Mouse (Mus musculus) stomach, postnatal 0 days (tissue): ENCODE data around the gene Mapk14. TPM values are rescaled to one million over a fixed set of nuclear protein-coding genes. Genes with fewer than 3 reads are reported as not detected.
A peak's percentile ranks its signal among the peaks of the same experiment; 100 is the strongest.

ENCODE experiments used
- ATAC-seq: fragments of 200-750 bp; cut with Nextera tagmentation; 2 replicates; pipeline ENCODE4 v1.8.0; 2017; ENCODE audit not compliant: low FRiP score, low TSS enrichment
- DNase-seq: peaks from one replicate; pipeline ENCODE4 v3.0.0-alpha.2; 2016; ENCODE audit warnings: low spot score
- H3K27ac ChIP-seq: fragments of 300-500 bp; sonication (generic); replicated peaks from 2 replicates; pipeline ENCODE4 v1.5.1; 2014; ENCODE audit warnings: mild to moderate bottlenecking, control low read depth
- H3K27me3 ChIP-seq: fragments of 300-500 bp; sonication (generic); 2 replicates; pipeline ENCODE4 v1.6.1; 2014; ENCODE audit warnings: low read length; ENCODE audit not compliant: control insufficient read depth, insufficient read depth
- H3K36me3 ChIP-seq: fragments of 300-500 bp; sonication (generic); 2 replicates; pipeline ENCODE4 v1.6.1; 2014; ENCODE audit warnings: low read length, mixed read lengths; ENCODE audit not compliant: control insufficient read depth, insufficient read depth
- H3K4me1 ChIP-seq: fragments of 300-500 bp; sonication (generic); replicated peaks from 2 replicates; pipeline ENCODE4 v1.6.1; 2014; ENCODE audit warnings: antibody characterized with exemption; ENCODE audit not compliant: control insufficient read depth, insufficient read depth
- H3K4me2 ChIP-seq: fragments of 300-500 bp; sonication (generic); replicated peaks from 2 replicates; pipeline ENCODE4 v1.6.1; 2014; ENCODE audit warnings: low read depth, mild to moderate bottlenecking, control low read depth, moderate library complexity
- H3K4me3 ChIP-seq: fragments of 300-500 bp; sonication (generic); 2 replicates; pipeline ENCODE4 v1.5.1; 2014; ENCODE audit warnings: low read depth, low read length, control low read depth
- H3K9ac ChIP-seq: fragments of 300-500 bp; sonication (generic); 2 replicates; pipeline ENCODE4 v1.6.1; 2014; ENCODE audit warnings: mild to moderate bottlenecking, low read length, control low read depth, mixed read lengths
- H3K9me3 ChIP-seq: fragments of 300-500 bp; sonication (generic); 2 replicates; pipeline ENCODE4 v1.6.1; 2016; ENCODE audit warnings: low read length; ENCODE audit not compliant: control insufficient read depth
- CTCF ChIP-seq: IDR thresholded peaks from 2 replicates; pipeline ENCODE4 v1.5.1; 2016; ENCODE audit warnings: antibody characterized with exemption, low read depth, mild to moderate bottlenecking, moderate library complexity
- EP300 ChIP-seq: optimal IDR thresholded peaks from 2 replicates; pipeline ENCODE3; 2016; ENCODE audit warnings: antibody characterized with exemption
- WGBS: fragments of 180-500 bp; shearing (Covaris S2); extraction: QIAGEN DNeasy Blood & Tissue Kit; methylation state at CpG from one replicate; pipeline ENCODE4 v1.1.7; 2014; 5-methylcytosine and 5-hydroxymethylcytosine counted together
- polyA plus RNA-seq: library from polyadenylated mRNA; unstranded; fragments of >200 nt; fragmentation: Nextera tagmentation; extraction: Ambion mirVana; gene quantifications from 2 replicates; pipeline ENCODE4 v1.2.1, GENCODE M21; 2015

Mapk14 gene
- polyA plus RNA-seq, 1 experiment from 2014 or later: 31.4 TPM

- H3K27me3 ChIP-seq: no peaks in the 10 kb centered on the region
- ATAC-seq (no peak), DNase-seq (no peak)
- H3K4me3 ChIP-seq: no peak overlapping the region
- H3K27ac ChIP-seq: no peak overlapping the region
- no peaks in the 10 kb centered on the region for H3K9me3 ChIP-seq
- H3K4me1 ChIP-seq: peaks cover 7% of the 10 kb centered on the region
- no peak overlapping the region for H3K9ac ChIP-seq
- TF ChIP-seq CTCF: no peak
- TF ChIP-seq EP300: no peak
- 86% methylated on average over 4 of the region's 4 CpGs for WGBS
- H3K4me2 ChIP-seq: no peak overlapping the region
- H3K36me3 ChIP-seq: no peaks in the 10 kb centered on the region
Measured at GRCm38 (mm10) chr17:28701171-28701570, 10.0 kb downstream of the Mapk14 start.

DNA sequence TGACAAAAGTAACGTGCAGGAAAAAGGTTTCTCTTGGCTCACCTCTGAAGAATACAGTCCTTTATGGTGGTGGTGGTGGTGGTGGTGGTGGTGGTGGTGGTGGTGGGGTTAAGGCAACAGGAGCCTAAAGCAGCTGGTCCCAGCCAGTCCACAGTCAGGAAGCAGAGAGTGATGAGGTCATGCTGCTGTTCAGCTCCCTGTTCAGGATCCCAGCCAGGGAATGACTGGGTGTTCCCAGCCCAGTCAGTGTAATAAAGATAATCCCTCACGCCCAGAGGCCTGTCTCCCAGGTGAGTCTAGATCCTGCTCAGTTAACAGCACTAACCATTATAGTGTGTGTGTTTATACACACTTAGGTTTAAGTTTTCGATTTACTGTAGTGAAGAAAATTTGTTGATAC, 10.6 kb downstream of the Mapk14 start:
- Histone ChIP-seq H3K4me2 (no peak overlapping the region), H3K9me3 (no peaks in the 10 kb centered on the region)

DNA sequence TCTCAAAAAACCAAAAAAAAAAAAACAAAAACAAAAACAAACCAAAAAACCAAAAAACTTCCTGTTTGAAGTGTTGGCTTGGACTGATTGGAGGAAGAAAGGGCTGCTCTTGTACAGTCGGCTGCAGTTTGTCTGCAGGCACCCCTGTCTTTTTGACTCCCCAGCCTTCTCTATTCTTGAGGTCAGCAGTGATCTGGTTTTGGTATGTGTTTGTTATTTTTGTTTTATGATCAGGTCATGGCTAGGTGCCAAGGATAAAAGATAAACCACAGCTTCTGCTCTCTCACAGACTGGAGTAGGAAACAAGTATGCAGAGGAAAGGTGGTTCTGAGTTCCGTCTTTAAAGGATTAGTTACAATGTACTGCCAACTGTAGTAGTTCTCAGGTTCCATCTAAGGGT, 11.5 kb downstream of the Mapk14 start:
- WGBS: 59% methylated on average over 2 of the region's 2 CpGs
- DNase-seq (no peak), ATAC-seq (no peak)
- no peaks in the 10 kb centered on the region for H3K9me3 ChIP-seq
- H3K4me1 ChIP-seq: no peaks in the 10 kb centered on the region; the same call in 1 of the 2 replicates
- H3K9ac ChIP-seq: no peak overlapping the region
- no peak overlapping the region for H3K4me2 ChIP-seq
- no peaks in the 10 kb centered on the region for H3K36me3 ChIP-seq
- no peaks in the 10 kb centered on the region for H3K27me3 ChIP-seq
- no peak overlapping the region for H3K27ac ChIP-seq
- H3K4me3 ChIP-seq: no peak overlapping the region
- TF ChIP-seq CTCF: no peak

More for the DNA sequence above, 10.6 kb downstream of the Mapk14 start:
- Histone ChIP-seq H3K4me1 (peaks cover 2% of the 10 kb centered on the region), H3K4me3 (no peak overlapping the region), H3K27me3 (no peaks in the 10 kb centered on the region), H3K27ac (no peak overlapping the region), H3K36me3 (no peaks in the 10 kb centered on the region), H3K9ac (no peak overlapping the region)
- TF ChIP-seq EP300: no peak
- TF ChIP-seq CTCF: no peak
- WGBS: 68% methylated on average over 3 of the region's 3 CpGs
- peak; percentile 31 for DNase-seq
- ATAC-seq: peak; percentile 27; the same call in 1 of the 2 replicates

- WGBS: 45% methylated on average over 1 of the region's 1 CpGs
- DNase-seq: no peak
- H3K4me1 ChIP-seq: no peaks in the 10 kb centered on the region
- ATAC-seq: no peak
- H3K27me3 ChIP-seq: no peaks in the 10 kb centered on the region
- H3K4me2 ChIP-seq: no peak overlapping the region
- no peak overlapping the region for H3K27ac ChIP-seq
- no peaks in the 10 kb centered on the region for H3K36me3 ChIP-seq
- H3K9ac ChIP-seq: no peak overlapping the region
- H3K9me3 ChIP-seq: no peaks in the 10 kb centered on the region
- no peak for TF ChIP-seq EP300
- no peak for TF ChIP-seq CTCF
- no peak overlapping the region for H3K4me3 ChIP-seq
Measured at GRCm38 (mm10) chr17:28706697-28707096, 15.6 kb downstream of the Mapk14 start.

GRCm38 (mm10) chr17:28707136-28707627, 16.1 kb downstream of the Mapk14 start:
- H3K9me3 ChIP-seq: no peaks in the 10 kb centered on the region
- DNase-seq (no peak), ATAC-seq (no peak)
- TF ChIP-seq EP300 (no peak), CTCF (no peak)
- no peak overlapping the region for H3K4me3 ChIP-seq
- H3K36me3 ChIP-seq: no peaks in the 10 kb centered on the region
- no peaks in the 10 kb centered on the region for H3K4me1 ChIP-seq
- no peak overlapping the region for H3K4me2 ChIP-seq
- no peak overlapping the region for H3K9ac ChIP-seq
- WGBS: 76% methylated on average over 3 of the region's 3 CpGs
- H3K27ac ChIP-seq: no peak overlapping the region
- no peaks in the 10 kb centered on the region for H3K27me3 ChIP-seq

DNA sequence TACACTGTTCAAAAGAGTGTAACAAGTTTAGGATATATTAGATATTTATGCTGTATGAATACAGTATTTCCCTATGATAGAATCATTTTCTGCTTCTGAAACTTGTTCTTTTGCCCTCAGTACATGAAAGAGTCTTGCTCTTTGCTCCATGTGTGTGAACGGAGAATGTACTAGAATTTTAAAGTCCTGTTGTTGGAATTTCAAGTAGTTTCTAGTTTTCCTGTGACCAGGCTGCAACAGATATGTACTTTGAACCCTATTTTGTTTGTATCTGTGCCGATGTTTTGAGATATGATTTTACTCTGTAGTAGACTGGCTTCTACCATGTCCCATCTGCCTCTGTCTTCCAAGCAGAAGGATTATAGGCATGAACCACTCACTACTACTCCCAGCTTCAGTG, 16.7 kb downstream of the Mapk14 start:
- WGBS: 74% methylated on average over 2 of the region's 2 CpGs
- no peaks in the 10 kb centered on the region for H3K36me3 ChIP-seq
- DNase-seq: no peak
- no peak overlapping the region for H3K4me2 ChIP-seq
- H3K4me3 ChIP-seq: no peak overlapping the region
- no peak overlapping the region for H3K9ac ChIP-seq
- H3K9me3 ChIP-seq: no peaks in the 10 kb centered on the region
- no peak for TF ChIP-seq EP300
- TF ChIP-seq CTCF: no peak
- H3K27ac ChIP-seq: no peak overlapping the region
- H3K27me3 ChIP-seq: no peaks in the 10 kb centered on the region
- H3K4me1 ChIP-seq: no peaks in the 10 kb centered on the region
- no peak for ATAC-seq
